Mouse (Mus musculus): ENCODE results near the gene Nat8f6. TPM values are rescaled to one million over a fixed set of nuclear protein-coding genes. Genes with fewer than 3 reads are reported as not detected.
"Not testable (repeated sequence)": the region's sequence is repeated elsewhere in the genome, so short reads cannot be mapped to it uniquely, and the experiment has no call there.

The Nat8f6 gene
- not detected for total RNA-seq (2021)
- long read RNA-seq, experiment 1 = 0 reads
- long read RNA-seq, experiment 2 = 0 reads

DNA sequence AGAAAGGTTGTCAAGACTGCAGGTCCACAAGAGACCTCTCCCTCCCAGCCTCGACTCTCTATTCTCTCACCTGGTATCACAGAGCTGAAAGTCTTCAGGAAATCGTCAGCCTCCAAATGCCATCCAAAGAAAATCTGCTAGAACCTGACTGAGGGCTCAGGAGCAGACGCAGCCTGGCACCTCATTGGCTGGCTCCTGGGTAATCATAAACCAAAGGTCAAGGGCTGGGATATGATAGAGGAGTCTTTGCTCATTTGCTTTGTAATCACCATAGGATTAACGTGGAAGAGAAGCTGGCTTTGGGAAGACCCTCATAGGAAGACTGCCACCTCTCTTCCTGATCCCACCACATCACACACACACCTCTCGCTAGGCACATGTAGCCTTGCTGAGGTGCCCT lies at the start of gene Nat8f6, which contains the start of gene Nat8f5:
Gene Nat8f6, minus strand, starts transcription at position 118 of the 400 bp plus-strand sequence.
Gene Nat8f5, minus strand, starts transcription at position 136 of the 400 bp plus-strand sequence.
- DNase-seq = no peak

DNA sequence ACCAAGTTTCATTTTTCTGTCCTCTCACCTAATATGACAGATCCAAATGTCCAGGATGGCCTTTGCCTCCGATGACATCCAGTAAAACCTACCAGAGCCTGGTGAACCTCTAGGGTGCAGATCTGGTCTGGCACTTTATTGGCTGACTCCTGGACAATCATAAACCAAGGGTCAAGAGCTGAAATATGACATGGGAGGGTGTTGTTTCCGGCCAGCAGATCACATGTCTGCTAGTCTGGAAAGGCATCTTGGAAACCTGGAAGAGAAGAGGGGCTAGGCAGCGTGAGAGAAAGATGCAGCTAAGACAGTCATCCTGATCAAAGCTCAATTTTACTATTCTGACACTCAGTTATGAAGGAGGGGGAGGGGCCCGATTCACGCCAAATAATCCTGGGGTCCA lies 48.3 kb upstream of the Nat8f6 start, which contains the start of gene Nat8f2:
Gene Nat8f2, minus strand, starts transcription at position 153 of the 400 bp plus-strand sequence.
- not testable (repeated sequence) for DNase-seq

DNA sequence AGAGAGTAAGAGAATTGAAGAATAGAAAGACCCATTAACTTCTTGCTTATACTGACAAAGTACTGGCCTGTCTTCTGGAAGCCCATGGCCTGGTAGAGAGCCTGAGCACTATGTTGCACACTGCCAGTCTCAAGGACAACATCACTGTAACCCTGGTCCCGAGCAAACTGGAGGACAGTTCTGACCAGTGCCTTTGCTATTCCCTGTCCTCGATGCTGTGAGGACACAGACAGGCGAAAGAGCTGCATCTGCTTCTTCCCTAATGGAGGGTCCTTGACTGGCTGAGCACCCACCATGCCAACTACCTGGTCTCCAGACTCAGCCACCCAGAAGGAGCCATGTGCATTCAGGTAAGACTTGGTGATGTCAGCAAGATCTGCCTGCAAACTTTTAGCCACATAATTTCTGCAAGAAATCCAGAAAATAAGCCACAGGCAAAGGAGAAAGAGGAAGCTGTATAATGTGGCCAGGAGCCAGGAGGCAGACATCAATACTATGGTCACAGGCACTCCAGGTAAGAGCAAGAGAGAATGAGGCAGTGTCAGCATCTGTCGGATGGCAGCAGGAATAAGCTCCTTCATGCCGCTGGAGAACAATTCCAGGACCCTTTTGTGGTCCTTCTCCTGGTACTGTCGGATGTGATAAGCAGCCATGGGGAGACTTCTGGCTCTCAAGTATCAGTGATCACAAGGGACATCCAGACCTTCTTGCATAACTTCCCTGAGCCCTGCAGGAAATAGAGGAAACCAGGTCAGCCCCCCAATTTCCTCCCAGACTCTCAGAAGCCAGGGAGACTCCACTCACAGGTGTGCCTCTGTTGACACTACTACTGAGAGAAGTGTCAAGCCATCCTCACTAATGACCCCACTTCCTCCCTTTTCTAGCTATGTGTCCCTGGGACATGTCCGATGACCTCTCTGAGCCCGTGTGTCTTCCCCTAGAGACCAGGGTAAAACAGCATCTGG lies 47.3 kb upstream of the Nat8f6 start:
- DNase-seq = no peak

DNA sequence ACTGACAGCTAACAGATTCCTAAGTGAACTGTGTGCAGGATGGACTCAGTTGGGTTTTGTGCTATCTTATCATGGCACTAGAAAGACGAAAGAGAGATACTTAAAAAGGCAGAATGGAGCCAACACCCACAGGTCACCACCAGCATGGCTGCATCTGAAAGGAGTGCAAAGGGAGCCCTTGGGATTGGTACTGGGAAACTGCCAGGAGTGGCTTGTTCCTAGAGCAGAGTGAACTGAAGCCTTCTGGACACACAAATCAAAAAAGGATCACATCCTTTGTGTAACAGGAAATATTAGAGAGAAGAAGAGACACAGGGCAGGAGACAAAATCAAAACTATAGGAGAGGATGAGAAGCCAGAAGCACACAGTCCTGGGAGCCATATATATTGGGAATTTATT lies 46.2 kb upstream of the Nat8f6 start:
- not testable (repeated sequence) for DNase-seq

DNA sequence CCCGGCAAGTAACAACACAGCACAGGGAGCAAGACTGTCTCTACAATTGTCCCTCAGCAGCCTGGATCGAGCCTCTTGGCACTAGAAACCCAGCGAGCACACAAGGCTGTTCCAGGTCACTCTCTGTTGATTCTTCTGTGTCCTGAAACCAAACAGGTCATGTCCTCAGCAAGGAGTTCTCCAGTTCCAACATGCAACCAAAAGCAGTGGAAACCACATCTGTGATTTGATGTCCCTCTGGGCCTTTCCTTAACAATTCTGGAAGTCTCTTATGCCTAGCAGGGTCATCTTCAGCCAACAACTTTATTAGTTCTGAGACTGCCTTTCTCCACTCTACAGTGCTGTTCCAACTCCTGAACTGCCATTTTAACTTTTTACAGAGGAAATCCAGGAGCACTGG lies 45.4 kb upstream of the Nat8f6 start:
- peak in 1 of 2 experiments; percentile 15 for DNase-seq

DNA sequence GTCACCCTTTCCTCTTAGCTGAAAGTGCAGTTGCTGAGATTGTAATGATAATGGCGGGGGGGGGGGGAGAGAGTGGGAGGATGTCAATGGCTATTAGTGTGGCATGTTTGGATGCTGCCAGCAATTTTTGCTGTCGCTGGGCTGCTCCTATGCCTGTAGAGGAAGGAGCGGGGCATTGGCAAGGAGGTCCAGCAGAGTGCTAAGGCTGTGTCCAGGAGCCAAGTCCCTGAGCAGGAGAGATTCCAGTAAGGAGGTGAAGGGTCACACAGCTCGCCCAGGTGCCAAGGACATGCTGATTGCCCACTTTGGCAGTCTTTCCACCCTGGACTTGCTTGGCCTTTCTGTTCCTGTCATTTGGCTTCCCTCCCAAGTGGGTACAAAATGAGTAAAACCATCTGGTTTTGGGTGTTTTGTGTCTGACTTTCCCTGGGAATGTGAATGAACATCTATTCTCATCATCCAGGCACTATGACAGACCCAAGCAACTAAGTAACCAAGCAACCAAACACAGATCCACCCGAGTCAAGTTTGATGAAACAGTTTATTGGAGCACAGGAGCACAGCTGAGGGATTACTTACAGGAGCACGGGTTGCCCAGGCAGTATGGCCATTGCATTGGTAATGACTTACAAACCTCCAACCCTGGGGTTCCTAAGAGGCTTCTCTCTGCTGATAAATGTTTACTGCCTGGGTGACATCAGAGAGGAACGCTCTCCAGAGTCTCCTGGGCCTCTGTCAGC lies 44.3 kb upstream of the Nat8f6 start:
- peak in 1 of 2 experiments; percentile 28 for DNase-seq

DNA sequence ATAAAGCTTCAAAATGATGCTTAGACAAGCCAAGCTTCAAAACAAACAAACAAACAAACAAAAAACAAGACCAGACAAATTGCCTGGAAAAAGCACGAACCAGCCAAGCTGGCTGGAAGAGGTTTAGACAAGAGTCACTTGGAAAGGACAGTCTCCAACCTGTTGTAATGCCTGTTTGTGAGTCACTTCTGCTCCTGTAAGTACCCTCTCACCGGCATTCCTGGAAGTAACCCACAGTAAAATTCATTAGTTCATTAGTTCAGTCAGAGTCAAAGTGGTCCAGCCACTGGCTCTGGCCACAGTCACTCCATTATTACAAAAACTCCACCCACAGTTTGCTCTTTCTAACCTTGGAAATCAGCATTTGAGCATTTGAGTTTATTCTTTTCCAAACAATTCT lies 43.1 kb upstream of the Nat8f6 start:
- no peak for DNase-seq

DNA sequence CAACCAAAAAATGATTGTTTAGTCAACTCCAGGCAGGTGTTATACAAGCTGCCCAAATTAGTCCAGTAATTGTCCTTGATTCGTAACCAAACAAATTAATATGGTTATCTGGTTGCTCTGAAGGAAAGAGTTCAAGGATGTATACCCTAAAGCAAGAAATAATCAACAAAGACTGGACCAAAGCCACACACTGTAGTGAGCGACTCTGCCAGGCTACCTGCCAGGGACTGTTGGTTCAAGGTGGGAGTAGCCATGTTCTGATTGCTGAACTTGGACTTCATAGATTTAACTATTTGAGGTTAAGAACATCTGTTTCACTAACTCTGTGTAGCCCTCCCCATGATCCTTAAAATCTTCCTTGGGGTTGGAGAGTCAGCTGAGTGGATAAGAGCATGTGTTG lies 42.4 kb upstream of the Nat8f6 start:
- DNase-seq = no peak

DNA sequence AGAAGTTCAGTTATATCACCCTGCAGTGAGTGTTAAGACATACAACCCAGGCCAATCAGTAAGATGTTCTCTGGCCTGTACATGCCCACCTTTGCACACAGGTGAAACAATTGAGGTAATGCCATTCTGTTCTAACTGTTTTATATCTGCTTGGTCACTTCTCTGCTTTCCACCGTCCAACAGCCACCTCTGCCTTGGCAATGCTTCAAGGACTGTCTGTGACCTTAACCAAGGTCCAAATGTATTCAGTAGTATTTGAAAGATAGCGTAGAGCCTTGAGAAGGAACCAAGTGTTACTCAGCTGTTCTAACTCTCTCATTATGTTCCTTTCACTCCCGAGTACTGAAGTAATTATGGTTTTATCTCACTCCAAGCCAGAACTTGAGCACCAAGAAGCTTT lies 41.8 kb upstream of the Nat8f6 start:
- DNase-seq = peak; percentile 25 to 39

DNA sequence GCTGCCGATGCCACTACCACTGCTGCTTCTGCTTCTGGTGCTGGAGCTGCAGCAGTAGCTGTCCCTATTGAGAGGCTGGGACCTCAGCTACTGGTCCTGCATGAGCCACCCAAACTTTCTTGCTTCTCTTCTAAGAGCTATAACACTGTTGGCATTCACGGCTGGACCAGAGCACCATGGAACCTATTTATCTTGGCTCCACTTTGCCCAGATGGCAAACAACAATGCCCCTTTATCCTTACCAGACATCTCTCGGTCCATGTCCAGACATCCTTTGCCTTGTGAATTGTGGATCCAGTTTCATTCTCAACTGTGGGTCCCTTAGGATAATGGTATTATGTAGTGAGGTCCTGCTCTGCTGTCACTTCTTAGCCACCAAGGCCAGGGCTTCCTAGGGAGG lies 40.5 kb upstream of the Nat8f6 start:
- DNase-seq = no peak

DNA sequence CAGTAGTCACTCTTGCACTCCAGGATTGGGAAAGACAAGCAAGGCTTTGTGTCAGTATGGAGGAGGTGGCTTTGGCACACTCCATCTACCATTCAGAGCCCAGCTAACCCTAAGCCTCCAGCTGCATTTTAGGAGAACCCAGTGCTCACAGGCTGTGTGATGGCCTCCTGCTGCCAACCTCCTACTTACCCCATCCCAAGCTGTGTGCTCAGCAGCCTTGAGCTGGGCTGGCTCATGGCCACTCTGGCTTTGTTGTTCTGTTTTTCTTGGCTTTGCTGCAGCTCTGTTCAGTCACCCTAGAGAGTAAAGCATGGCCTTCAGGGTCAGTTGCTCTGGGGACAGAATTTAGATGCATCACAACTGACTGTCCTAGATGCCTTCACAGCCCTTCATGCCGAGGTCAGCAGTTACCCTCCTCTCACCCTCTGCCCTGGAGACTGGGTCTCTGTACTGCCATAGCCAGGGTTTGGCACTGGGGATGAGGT lies 35.5 kb upstream of the Nat8f6 start:
- peak; percentile 59 to 80 for DNase-seq

DNA sequence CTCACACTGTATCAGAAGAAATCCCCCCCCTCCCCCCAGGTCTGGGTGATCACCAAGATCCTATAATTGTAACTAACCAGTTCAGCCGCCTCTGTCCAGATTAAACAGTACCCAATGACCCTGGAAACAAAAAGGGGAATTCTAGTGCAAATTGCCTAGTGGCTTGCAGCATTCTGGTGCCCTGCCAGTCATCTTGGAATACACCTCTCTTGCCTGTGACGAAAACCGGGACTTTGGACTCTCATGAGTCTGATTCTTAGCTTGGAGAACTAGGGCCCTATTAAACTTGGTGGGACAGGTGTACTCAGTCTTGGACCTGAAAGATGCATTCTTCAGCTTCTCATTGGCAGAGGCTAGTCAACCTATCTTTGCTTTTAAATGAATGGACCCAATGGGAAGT lies 32.7 kb upstream of the Nat8f6 start:
- DNase-seq = no peak

DNA sequence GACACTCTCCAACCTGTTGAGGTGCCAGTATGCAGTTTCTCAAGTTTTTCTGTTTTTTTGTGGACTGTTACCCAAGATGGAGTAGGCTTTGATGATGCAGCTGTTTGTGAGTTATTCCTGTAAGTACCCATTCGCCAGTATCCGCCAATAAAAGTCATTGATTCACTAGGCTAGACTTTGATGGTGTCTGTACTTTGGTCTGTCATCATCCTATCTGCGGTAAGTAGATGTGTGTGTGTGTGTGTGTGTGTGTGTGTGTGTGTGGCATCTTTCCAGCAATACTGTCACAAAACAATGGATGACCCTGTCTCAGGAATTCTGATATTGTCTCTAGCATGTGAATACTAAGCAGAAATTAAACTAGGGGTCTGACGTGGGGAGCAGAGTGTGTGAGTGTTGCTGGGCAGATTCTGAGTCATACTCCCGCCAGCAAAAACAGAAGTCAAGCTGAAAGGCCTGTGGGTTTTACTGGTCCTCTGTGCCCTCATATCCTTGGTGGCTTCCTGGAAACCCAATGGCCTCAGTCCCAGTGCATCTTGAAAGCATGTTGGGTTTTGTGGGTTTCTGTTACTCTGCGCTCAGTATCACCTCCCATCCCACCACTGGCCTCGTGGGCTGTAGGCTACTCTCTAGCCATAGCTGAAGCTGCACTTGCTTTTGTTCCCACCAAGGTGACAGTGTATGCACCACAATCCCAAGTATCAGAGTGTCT lies 30.5 kb upstream of the Nat8f6 start:
- DNase-seq = no peak

DNA sequence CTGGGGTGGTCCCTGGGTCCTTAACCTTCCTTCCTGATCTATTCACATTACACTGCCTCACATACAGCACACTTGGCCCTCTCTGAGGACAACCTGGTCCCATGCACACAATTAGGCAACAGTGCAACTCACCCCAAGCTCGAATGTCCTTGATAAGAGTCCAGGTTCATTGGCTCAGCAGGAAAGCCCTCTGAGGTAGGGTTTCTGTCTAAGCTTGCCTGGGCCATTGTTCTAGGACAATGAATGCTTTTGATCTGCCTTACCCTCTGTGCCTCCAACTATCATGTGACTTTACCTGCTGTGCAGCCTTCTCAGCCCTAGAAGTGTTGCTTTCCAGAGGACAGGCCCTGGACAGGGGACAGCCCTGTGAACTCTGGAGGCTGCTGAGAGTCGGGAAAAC lies 28.5 kb upstream of the Nat8f6 start:
- DNase-seq = no peak

DNA sequence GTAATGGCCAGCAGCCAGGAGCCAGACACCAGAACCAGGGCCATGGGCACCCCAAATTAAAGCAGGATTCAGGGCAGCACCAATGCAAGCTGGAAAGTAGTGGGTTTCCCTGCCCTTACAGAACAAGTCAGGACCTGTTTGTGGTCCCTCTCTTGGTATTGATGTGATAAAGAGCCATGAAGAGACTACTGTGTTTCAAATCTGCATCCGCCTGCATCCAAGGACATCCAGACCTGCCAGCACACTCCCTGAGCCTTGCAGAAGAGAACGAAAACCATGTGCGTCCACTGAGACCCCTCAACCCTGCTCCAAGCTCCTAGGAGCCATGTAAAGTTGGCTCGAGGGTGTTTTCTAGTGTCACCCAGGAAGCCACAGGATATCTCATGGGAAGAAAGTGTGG lies 27.4 kb upstream of the Nat8f6 start:
- no peak for DNase-seq

DNA sequence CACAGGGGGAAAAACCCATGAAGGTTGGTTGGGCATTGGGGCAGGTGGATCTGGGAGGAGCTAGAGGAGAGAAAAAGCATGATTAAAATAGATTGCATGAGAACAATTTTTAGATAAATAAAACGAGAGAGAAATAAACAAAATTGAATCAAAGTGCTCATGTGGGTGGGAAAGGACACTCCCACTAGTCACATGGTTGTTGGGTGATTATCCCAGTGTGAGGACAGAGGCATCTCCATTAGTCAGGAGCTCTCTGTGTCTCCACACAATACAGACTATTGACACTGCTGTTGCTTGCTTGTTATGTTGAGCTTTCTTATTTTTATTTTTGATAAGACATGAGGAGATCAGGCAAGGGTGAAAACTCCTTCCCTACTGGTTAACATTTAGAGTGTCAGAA lies 26.2 kb upstream of the Nat8f6 start:
- no peak for DNase-seq

DNA sequence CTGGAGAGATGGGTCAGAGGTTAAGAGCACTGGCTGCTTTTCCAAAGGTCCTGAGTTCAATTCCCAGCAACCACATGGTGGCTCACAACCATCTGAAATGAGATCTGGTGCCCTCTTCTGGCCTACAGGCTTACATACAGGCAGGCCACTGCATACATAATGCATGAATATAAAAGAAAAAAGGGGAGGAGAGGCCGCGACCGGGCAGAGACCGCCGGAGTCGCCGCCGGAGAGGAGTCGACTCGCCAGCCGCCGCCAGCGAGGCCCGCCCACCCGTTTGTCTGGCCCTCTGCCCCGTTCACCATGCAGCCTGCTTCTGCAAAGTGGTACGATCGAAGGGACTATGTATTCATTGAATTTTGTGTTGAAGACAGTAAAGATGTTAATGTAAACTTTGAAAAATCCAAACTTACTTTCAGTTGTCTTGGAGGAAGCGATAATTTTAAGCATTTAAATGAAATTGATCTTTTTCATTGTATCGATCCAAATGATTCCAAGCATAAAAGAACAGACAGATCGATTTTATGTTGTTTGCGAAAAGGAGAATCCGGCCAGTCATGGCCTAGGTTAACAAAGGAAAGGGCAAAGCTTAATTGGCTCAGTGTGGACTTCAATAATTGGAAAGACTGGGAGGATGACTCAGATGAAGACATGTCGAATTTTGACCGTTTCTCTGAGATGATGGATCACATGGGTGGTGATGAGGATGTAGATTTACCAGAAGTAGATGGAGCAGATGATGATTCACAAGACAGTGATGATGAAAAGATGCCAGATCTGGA lies 23.1 kb upstream of the Nat8f6 start:
- DNase-seq = not testable (repeated sequence)

DNA sequence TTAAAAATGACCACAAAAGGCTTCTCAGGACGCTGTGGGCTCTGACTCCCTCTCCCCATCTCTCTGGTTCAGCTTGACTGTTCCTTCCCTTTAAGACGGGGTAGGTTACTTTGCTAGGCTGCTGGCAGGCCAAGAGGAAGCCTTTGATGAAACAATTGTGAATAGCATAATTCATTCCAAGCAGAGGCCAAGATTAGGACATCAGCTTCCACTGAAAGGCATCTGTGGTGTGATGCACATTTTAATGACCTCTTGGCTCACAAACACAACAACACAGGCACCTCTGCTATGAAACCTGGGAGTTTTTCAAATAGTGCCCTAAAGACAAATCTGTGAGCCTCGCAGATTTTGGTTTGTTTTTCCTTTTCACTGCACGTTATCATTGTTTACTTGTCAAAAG lies 19.2 kb upstream of the Nat8f6 start:
- no peak for DNase-seq

DNA sequence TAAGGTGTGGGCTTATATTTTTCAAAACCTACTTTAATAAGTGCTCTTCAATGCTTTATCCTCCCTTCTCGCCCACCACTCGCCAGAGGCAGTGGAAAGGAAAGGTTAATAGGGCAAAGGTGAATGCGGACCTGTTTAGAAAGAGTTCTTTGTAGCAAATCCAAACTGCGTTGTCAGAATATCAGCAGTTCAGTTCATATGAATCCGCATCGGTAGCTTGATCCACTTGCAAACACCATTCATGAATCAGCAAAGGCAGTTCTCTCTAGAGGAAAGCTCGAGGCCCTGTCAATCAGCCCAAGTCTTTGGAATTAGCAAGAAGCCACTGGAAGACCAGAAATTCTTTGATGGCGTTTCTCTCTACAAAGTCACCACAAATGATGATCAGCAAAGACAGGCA lies 17.9 kb upstream of the Nat8f6 start:
- no peak for DNase-seq

DNA sequence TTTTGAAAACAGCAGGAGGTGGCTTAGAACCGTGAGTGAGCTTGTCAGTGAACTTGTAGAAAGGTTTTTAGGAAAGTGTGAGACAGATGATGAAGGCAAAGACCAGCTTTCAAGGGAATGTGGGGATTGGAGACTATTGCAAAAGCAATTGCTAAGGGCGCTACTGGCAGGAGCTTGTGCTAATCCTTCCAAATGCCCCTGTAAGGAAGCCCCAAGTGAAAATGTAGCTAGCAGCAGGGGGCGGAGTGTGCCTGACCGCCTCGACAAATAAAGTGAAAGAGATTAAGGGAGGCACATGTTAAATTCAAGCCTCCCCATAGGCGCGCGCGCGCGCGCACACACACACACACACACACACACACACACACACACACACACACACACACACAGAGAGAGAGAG lies 16.6 kb upstream of the Nat8f6 start:
- DNase-seq = peak; percentile 25 to 26

DNA sequence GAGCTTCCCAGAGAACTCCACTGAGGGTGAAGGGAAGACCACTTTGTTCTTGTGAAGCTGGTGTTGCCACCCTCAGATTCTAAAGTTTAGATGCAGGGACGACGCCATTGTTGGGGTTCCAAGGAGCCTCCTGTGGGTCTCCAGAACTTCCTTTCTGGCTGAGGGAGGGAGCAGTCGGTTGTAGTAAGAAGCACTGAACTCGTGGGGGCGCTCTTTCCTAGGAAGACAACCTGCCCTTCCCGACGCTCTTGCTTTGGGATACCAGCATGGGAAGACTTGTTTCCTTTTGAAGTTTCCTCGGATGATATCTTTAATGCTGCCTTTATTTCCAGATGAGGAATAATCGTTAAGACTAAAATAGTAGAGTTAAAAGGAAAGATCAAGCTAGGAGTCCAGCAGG lies 16.1 kb upstream of the Nat8f6 start:
- peak; percentile 53 to 85 for DNase-seq
